Mouse (Mus musculus) intestine, embryonic 14.5 days (tissue): ENCODE measurements around the gene D930020B18Rik. TPM values are rescaled to one million over a fixed set of nuclear protein-coding genes. Genes with fewer than 3 reads are reported as not detected.

Experiments
- ATAC-seq: fragments of 200-750 bp; cut with Nextera tagmentation; replicated peaks from 2 replicates; pipeline ENCODE4 v1.8.0; 2017; ENCODE audit warnings: low read depth, moderate number of reproducible peaks, moderate TSS enrichment, moderate library complexity; ENCODE audit not compliant: low FRiP score, low TSS enrichment
- DNase-seq: peaks from one replicate; pipeline ENCODE4 v3.0.0-alpha.2; 2018; ENCODE audit warnings: low spot score
- H3K27ac ChIP-seq: fragments of 300-500 bp; sonication (generic); 2 replicates; pipeline ENCODE4 v1.5.1; 2014; ENCODE audit warnings: low read depth, mild to moderate bottlenecking, control low read depth
- H3K27me3 ChIP-seq: fragments of 300-500 bp; sonication (generic); replicated peaks from 2 replicates; pipeline ENCODE4 v1.6.1; 2014; ENCODE audit warnings: low read length, control low read depth; ENCODE audit not compliant: control insufficient read depth, insufficient read depth
- H3K36me3 ChIP-seq: fragments of 300-500 bp; sonication (generic); 2 replicates; pipeline ENCODE4 v1.6.1; 2014; ENCODE audit warnings: low read length, control low read depth; ENCODE audit not compliant: control insufficient read depth, insufficient read depth
- H3K4me1 ChIP-seq: fragments of 300-500 bp; sonication (generic); replicated peaks from 2 replicates; pipeline ENCODE4 v1.6.1; 2014; ENCODE audit warnings: low read length, control low read depth, mixed read lengths; ENCODE audit not compliant: control insufficient read depth, insufficient read depth
- H3K4me2 ChIP-seq: fragments of 300-500 bp; sonication (generic); 2 replicates; pipeline ENCODE4 v1.6.1; 2014; ENCODE audit warnings: low read length
- H3K4me3 ChIP-seq: fragments of 300-500 bp; sonication (generic); 2 replicates; pipeline ENCODE4 v1.5.1; 2014; ENCODE audit warnings: low read depth, low read length, control low read depth, mixed read lengths
- H3K9ac ChIP-seq: fragments of 300-500 bp; sonication (generic); 2 replicates; pipeline ENCODE4 v1.6.1; 2014; ENCODE audit warnings: mild to moderate bottlenecking, low read length
- H3K9me3 ChIP-seq: fragments of 300-500 bp; sonication (generic); 2 replicates; pipeline ENCODE4 v1.6.1; 2016; ENCODE audit warnings: low read length, control low read depth; ENCODE audit not compliant: control insufficient read depth
- WGBS: fragments of 180-500 bp; shearing (Covaris S2); extraction: QIAGEN DNeasy Blood & Tissue Kit; methylation state at CpG from one replicate; pipeline ENCODE4 v1.1.7; 2014; 5-methylcytosine and 5-hydroxymethylcytosine counted together
- polyA plus RNA-seq: library from polyadenylated mRNA; unstranded; fragments of >200 nt; fragmentation: Nextera tagmentation; extraction: Ambion mirVana; gene quantifications from 2 replicates; pipeline ENCODE4 v1.2.1, GENCODE M21; 2014

D930020B18Rik gene
- polyA plus RNA-seq, 1 experiment from 2014 or later: 0.68 TPM

DNA sequence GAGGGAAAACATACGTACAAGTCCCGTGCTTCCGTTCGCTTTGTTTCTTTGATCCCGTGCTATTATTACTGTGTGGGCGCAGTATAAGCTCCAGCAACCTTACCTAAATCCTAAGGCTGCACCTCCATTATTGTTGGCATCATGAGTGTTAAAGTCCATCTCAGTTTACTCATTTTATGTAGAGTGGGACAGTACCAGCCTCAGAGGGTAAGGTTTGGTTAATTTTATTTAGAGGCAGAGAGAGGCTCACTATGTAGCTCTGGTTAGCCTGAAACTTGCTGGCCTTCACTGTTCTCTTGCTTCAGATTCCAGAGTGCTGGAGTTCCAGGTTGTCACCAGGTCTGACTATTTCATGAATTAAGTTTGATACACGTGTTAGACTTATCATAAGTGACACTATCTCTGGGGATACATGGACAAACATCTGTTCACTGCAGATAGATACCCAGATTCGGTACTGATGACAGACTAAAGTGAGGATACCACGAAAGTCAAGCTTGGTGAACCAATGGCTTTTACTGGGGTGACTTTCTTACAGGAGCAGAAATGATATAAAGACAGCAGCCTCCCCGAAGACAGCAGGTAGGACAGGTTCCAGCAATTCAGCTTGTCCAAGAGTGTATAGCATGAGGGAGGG is 14.1 kb upstream of the D930020B18Rik start:
- no peak overlapping the region for H3K4me3 ChIP-seq

DNA sequence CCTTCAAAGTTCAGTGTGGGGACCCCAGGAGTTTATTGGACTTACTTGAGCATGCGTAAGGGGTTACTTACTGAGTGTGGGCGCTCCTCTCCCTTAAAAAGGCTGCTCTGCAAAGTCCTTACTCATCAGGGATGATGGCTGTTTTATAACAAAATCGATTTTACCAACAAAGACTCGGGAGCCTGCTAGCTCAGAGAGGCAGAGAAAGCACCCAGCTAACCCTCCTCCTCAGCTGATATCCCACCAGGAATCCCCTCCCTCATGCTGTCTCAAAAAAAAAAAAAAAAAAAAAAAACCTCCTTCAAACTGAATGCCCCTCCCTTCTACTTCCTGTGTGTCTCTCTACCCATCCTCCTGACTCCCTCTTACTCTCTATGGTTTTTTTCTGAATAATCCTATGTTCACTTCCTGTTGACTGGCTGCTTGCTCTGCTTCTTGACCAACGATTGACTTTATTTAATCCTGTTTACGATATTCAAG is 12.8 kb upstream of the D930020B18Rik start:
- H3K27ac ChIP-seq: no peak overlapping the region
- no peak for DNase-seq
- H3K9ac ChIP-seq: no peak overlapping the region
- H3K9me3 ChIP-seq: no peaks in the 10 kb centered on the region
- H3K27me3 ChIP-seq: no peaks in the 10 kb centered on the region
- H3K36me3 ChIP-seq: no peaks in the 10 kb centered on the region
- no peak overlapping the region for H3K4me2 ChIP-seq
- peaks cover 9% of the 10 kb centered on the region for H3K4me1 ChIP-seq
- WGBS: 91% methylated on average over 6 of the region's 6 CpGs
- no peak for ATAC-seq
- H3K4me3 ChIP-seq: no peak overlapping the region

More for the DNA sequence above, 14.1 kb upstream of the D930020B18Rik start:
- no peaks in the 10 kb centered on the region for H3K27me3 ChIP-seq
- ATAC-seq: no peak
- 80% methylated on average over 10 of the region's 10 CpGs for WGBS
- peaks cover 9% of the 10 kb centered on the region for H3K4me1 ChIP-seq
- no peak for DNase-seq
- H3K4me2 ChIP-seq: peak overlapping the region; percentile 43; the same call in 1 of the 2 replicates
- H3K36me3 ChIP-seq: peaks cover 6% of the 10 kb centered on the region
- no peak overlapping the region for H3K9ac ChIP-seq
- no peak overlapping the region for H3K27ac ChIP-seq
- no peaks in the 10 kb centered on the region for H3K9me3 ChIP-seq

- H3K36me3 ChIP-seq: no peaks in the 10 kb centered on the region
- no peak overlapping the region for H3K4me2 ChIP-seq
- H3K4me1 ChIP-seq: no peaks in the 10 kb centered on the region
- no peaks in the 10 kb centered on the region for H3K9me3 ChIP-seq
- DNase-seq (no peak), ATAC-seq (no peak)
- no peak overlapping the region for H3K27ac ChIP-seq
- no peak overlapping the region for H3K9ac ChIP-seq
- no peaks in the 10 kb centered on the region for H3K27me3 ChIP-seq
- WGBS: 41% methylated on average over 1 of the region's 1 CpGs
- H3K4me3 ChIP-seq: no peak overlapping the region
Observed at GRCm38 (mm10) chr10:121634159-121634558, 7.2 kb upstream of the D930020B18Rik start.

GRCm38 (mm10) chr10:121636276-121636675 is 5.1 kb upstream of the D930020B18Rik start:
- H3K9ac ChIP-seq: no peak overlapping the region
- no peaks in the 10 kb centered on the region; the same call in 1 of the 2 replicates for H3K4me1 ChIP-seq
- no peaks in the 10 kb centered on the region for H3K9me3 ChIP-seq
- ATAC-seq (no peak), DNase-seq (no peak)
- H3K27ac ChIP-seq: no peak overlapping the region
- H3K4me2 ChIP-seq: no peak overlapping the region
- H3K4me3 ChIP-seq: no peak overlapping the region
- WGBS: 88% methylated on average over 6 of the region's 6 CpGs
- peaks cover 8% of the 10 kb centered on the region; the same call in 1 of the 2 replicates for H3K27me3 ChIP-seq
- no peaks in the 10 kb centered on the region for H3K36me3 ChIP-seq

- peaks cover 35% of the 10 kb centered on the region for H3K27me3 ChIP-seq
- H3K4me2 ChIP-seq: no peak overlapping the region
- no peaks in the 10 kb centered on the region; the same call in 1 of the 2 replicates for H3K4me1 ChIP-seq
- no peak for ATAC-seq
- 86% methylated on average over 5 of the region's 5 CpGs for WGBS
- H3K9ac ChIP-seq: no peak overlapping the region
- no peak for DNase-seq
- H3K9me3 ChIP-seq: no peaks in the 10 kb centered on the region
- no peaks in the 10 kb centered on the region for H3K36me3 ChIP-seq
- H3K4me3 ChIP-seq: no peak overlapping the region
- no peak overlapping the region for H3K27ac ChIP-seq
Observed at GRCm38 (mm10) chr10:121639573-121639972, 1.8 kb upstream of the D930020B18Rik start.

- no peak overlapping the region for H3K9ac ChIP-seq
- no peak; the same call in 1 of the 2 replicates for ATAC-seq
- no peaks in the 10 kb centered on the region; the same call in 1 of the 2 replicates for H3K4me1 ChIP-seq
- H3K4me2 ChIP-seq: no peak overlapping the region
- WGBS: 56% methylated on average over 6 of the region's 6 CpGs
- H3K9me3 ChIP-seq: no peaks in the 10 kb centered on the region
- peak; percentile 66 for DNase-seq
- H3K36me3 ChIP-seq: no peaks in the 10 kb centered on the region
- H3K27me3 ChIP-seq: peaks cover 35% of the 10 kb centered on the region
- H3K27ac ChIP-seq: no peak overlapping the region
- no peak overlapping the region for H3K4me3 ChIP-seq
Observed at GRCm38 (mm10) chr10:121640150-121640930, 1.0 kb upstream of the D930020B18Rik start.

GRCm38 (mm10) chr10:121640944-121641271 is 480 bp upstream of the D930020B18Rik start:
- no peak for DNase-seq
- peaks cover 35% of the 10 kb centered on the region for H3K27me3 ChIP-seq
- peak overlapping the region; percentile 53 for H3K4me3 ChIP-seq
- no peak overlapping the region for H3K9ac ChIP-seq
- H3K4me1 ChIP-seq: no peaks in the 10 kb centered on the region; the same call in 1 of the 2 replicates
- no peak for ATAC-seq
- peak overlapping the region; percentile 98 for H3K4me2 ChIP-seq
- H3K36me3 ChIP-seq: no peaks in the 10 kb centered on the region
- H3K9me3 ChIP-seq: no peaks in the 10 kb centered on the region
- no peak overlapping the region for H3K27ac ChIP-seq
- 18% methylated on average over 10 of the region's 10 CpGs for WGBS

GRCm38 (mm10) chr10:121642054-121642947 is 913 bp downstream of the D930020B18Rik start:
- peak overlapping the region; percentile 98 for H3K4me2 ChIP-seq
- H3K9ac ChIP-seq: peak overlapping the region; percentile 35; the same call in 1 of the 2 replicates
- H3K36me3 ChIP-seq: no peaks in the 10 kb centered on the region
- H3K4me1 ChIP-seq: no peaks in the 10 kb centered on the region; the same call in 1 of the 2 replicates
- H3K4me3 ChIP-seq: peak overlapping the region; percentile 53
- no peak overlapping the region for H3K27ac ChIP-seq
- DNase-seq (peak; percentile 64), ATAC-seq (peak; percentile 54; the same call in 1 of the 2 replicates)
- peaks cover 35% of the 10 kb centered on the region for H3K27me3 ChIP-seq
- WGBS: 6% methylated on average over 28 of the region's 28 CpGs
- no peaks in the 10 kb centered on the region for H3K9me3 ChIP-seq
